Mouse (Mus musculus): ENCODE results near the gene Stk35. TPM values are rescaled to one million over a fixed set of nuclear protein-coding genes. Genes with fewer than 3 reads are reported as not detected.

The Stk35 gene
- polyA plus RNA-seq, 1 experiment = 17.7 TPM

GRCm38 (mm10) chr2:129819531-129819930 lies 19.2 kb downstream of the Stk35 start:
- no peak for TF ChIP-seq POLR2A (IDR thresholded peaks at IDR 0.05; ENCODE audit: low read depth, low read length)
- TF ChIP-seq CTCF (conservative IDR thresholded peaks at IDR 0.05; ENCODE audit: insufficient read depth, insufficient read length, low read depth, low read length) = no peak
- H3K4me3 ChIP-seq (ENCODE audit: insufficient read depth, low read depth, low read length) = no peak overlapping the region
- WGBS = 71% methylated on average over 2 of the region's 2 CpGs
- no peak for DNase-seq
- H3K36me3 ChIP-seq (ENCODE audit: control insufficient read depth, insufficient read depth, low read length) = no peaks in the 10 kb centered on the region; the same call in 1 of the 2 replicates
- no peak overlapping the region for H3K27ac ChIP-seq (ENCODE audit: insufficient read depth, low read depth, low read length)
- peaks cover 18% of the 10 kb centered on the region for H3K4me1 ChIP-seq (ENCODE audit: control insufficient read depth, insufficient read depth, low read length)
- H3K27me3 ChIP-seq (replicated peaks; ENCODE audit: control insufficient read depth, insufficient read depth, low read length) = no peaks in the 10 kb centered on the region

GRCm38 (mm10) chr2:129819951-129820350 lies 19.6 kb downstream of the Stk35 start:
- DNase-seq = no peak
- no peak overlapping the region for H3K27ac ChIP-seq (ENCODE audit: insufficient read depth, low read depth, low read length)
- TF ChIP-seq POLR2A (IDR thresholded peaks at IDR 0.05; ENCODE audit: low read depth, low read length) (no peak), CTCF (conservative IDR thresholded peaks at IDR 0.05; ENCODE audit: insufficient read depth, insufficient read length, low read depth, low read length) (no peak)

GRCm38 (mm10) chr2:129821021-129821420 lies 20.7 kb downstream of the Stk35 start:
- no peak overlapping the region for H3K27ac ChIP-seq (ENCODE audit: insufficient read depth, low read depth, low read length)
- peaks cover 14% of the 10 kb centered on the region for H3K4me1 ChIP-seq (ENCODE audit: control insufficient read depth, insufficient read depth, low read length)
- H3K36me3 ChIP-seq (ENCODE audit: control insufficient read depth, insufficient read depth, low read length) = no peaks in the 10 kb centered on the region
- no peaks in the 10 kb centered on the region for H3K27me3 ChIP-seq (replicated peaks; ENCODE audit: control insufficient read depth, insufficient read depth, low read length)
- 69% methylated on average over 8 of the region's 8 CpGs for WGBS
- TF ChIP-seq CTCF (conservative IDR thresholded peaks at IDR 0.05; ENCODE audit: insufficient read depth, insufficient read length, low read depth, low read length) (no peak), POLR2A (IDR thresholded peaks at IDR 0.05; ENCODE audit: low read depth, low read length) (no peak)
- H3K4me3 ChIP-seq (ENCODE audit: insufficient read depth, low read depth, low read length) = no peak overlapping the region
- DNase-seq = no peak

More at GRCm38 (mm10) chr2:129819951-129820350, 19.6 kb downstream of the Stk35 start:
- no peaks in the 10 kb centered on the region; the same call in 1 of the 2 replicates for H3K36me3 ChIP-seq (ENCODE audit: control insufficient read depth, insufficient read depth, low read length)
- WGBS = 93% methylated on average over 1 of the region's 1 CpGs
- no peak overlapping the region for H3K4me3 ChIP-seq (ENCODE audit: insufficient read depth, low read depth, low read length)
- peaks cover 16% of the 10 kb centered on the region for H3K4me1 ChIP-seq (ENCODE audit: control insufficient read depth, insufficient read depth, low read length)
- H3K27me3 ChIP-seq (replicated peaks; ENCODE audit: control insufficient read depth, insufficient read depth, low read length) = no peaks in the 10 kb centered on the region

- DNase-seq = no peak
- Histone ChIP-seq H3K4me1 (ENCODE audit: control insufficient read depth, insufficient read depth, low read length) (peaks cover 12% of the 10 kb centered on the region), H3K27me3 (replicated peaks; ENCODE audit: control insufficient read depth, insufficient read depth, low read length) (no peaks in the 10 kb centered on the region), H3K4me3 (ENCODE audit: insufficient read depth, low read depth, low read length) (no peak overlapping the region), H3K27ac (ENCODE audit: insufficient read depth, low read depth, low read length) (no peak overlapping the region), H3K36me3 (ENCODE audit: control insufficient read depth, insufficient read depth, low read length) (no peaks in the 10 kb centered on the region)
- 91% methylated on average over 5 of the region's 5 CpGs for WGBS
- TF ChIP-seq CTCF (conservative IDR thresholded peaks at IDR 0.05; ENCODE audit: insufficient read depth, insufficient read length, low read depth, low read length) (no peak), POLR2A (IDR thresholded peaks at IDR 0.05; ENCODE audit: low read depth, low read length) (no peak)
These were observed 21.3 kb downstream of the Stk35 start for GRCm38 (mm10) chr2:129821568-129821967.

- H3K4me1 ChIP-seq (ENCODE audit: control insufficient read depth, insufficient read depth, low read length) = peaks cover 4% of the 10 kb centered on the region; the same call in 1 of the 2 replicates
- no peak overlapping the region for H3K4me3 ChIP-seq (ENCODE audit: insufficient read depth, low read depth, low read length)
- H3K27ac ChIP-seq (ENCODE audit: insufficient read depth, low read depth, low read length) = no peak overlapping the region
- TF ChIP-seq POLR2A (IDR thresholded peaks at IDR 0.05; ENCODE audit: low read depth, low read length) = no peak
- no peak for TF ChIP-seq CTCF (conservative IDR thresholded peaks at IDR 0.05; ENCODE audit: insufficient read depth, insufficient read length, low read depth, low read length)
- WGBS = 92% methylated on average over 2 of the region's 2 CpGs
- no peak for DNase-seq
- H3K27me3 ChIP-seq (replicated peaks; ENCODE audit: control insufficient read depth, insufficient read depth, low read length) = no peaks in the 10 kb centered on the region
- H3K36me3 ChIP-seq (ENCODE audit: control insufficient read depth, insufficient read depth, low read length) = no peaks in the 10 kb centered on the region
These were observed 23.0 kb downstream of the Stk35 start for GRCm38 (mm10) chr2:129823310-129823709.

GRCm38 (mm10) chr2:129824254-129824653 lies 23.9 kb downstream of the Stk35 start:
- 65% methylated on average over 6 of the region's 6 CpGs for WGBS
- DNase-seq = peak; percentile 49
- TF ChIP-seq CTCF (conservative IDR thresholded peaks at IDR 0.05; ENCODE audit: insufficient read depth, insufficient read length, low read depth, low read length) (no peak), POLR2A (IDR thresholded peaks at IDR 0.05; ENCODE audit: low read depth, low read length) (no peak)
- H3K4me1 ChIP-seq (ENCODE audit: control insufficient read depth, insufficient read depth, low read length) = peaks cover 4% of the 10 kb centered on the region; the same call in 1 of the 2 replicates
- H3K4me3 ChIP-seq (ENCODE audit: insufficient read depth, low read depth, low read length) = no peak overlapping the region
- no peaks in the 10 kb centered on the region for H3K27me3 ChIP-seq (replicated peaks; ENCODE audit: control insufficient read depth, insufficient read depth, low read length)
- H3K36me3 ChIP-seq (ENCODE audit: control insufficient read depth, insufficient read depth, low read length) = no peaks in the 10 kb centered on the region
- H3K27ac ChIP-seq (ENCODE audit: insufficient read depth, low read depth, low read length) = no peak overlapping the region

- 97% methylated on average over 3 of the region's 3 CpGs for WGBS
- no peak for TF ChIP-seq POLR2A (IDR thresholded peaks at IDR 0.05; ENCODE audit: low read depth, low read length)
- no peak for TF ChIP-seq CTCF (conservative IDR thresholded peaks at IDR 0.05; ENCODE audit: insufficient read depth, insufficient read length, low read depth, low read length)
- Histone ChIP-seq H3K4me3 (ENCODE audit: insufficient read depth, low read depth, low read length) (no peak overlapping the region), H3K36me3 (ENCODE audit: control insufficient read depth, insufficient read depth, low read length) (no peaks in the 10 kb centered on the region), H3K4me1 (ENCODE audit: control insufficient read depth, insufficient read depth, low read length) (no peaks in the 10 kb centered on the region), H3K27me3 (replicated peaks; ENCODE audit: control insufficient read depth, insufficient read depth, low read length) (no peaks in the 10 kb centered on the region), H3K27ac (ENCODE audit: insufficient read depth, low read depth, low read length) (no peak overlapping the region)
- DNase-seq = no peak
These were observed 25.8 kb downstream of the Stk35 start for GRCm38 (mm10) chr2:129826141-129826540.

Measured in kidney, adult 2 months (tissue).